Mouse (Mus musculus): ENCODE measurements at regions not wholly inside any gene's neighbourhood (a gene's known extent, or its start where the extent isn't known, plus 50 kb on each side); places are given as distances from the start of the nearest gene placed in this dataset.

GRCm38 (mm10) chr4:29183411-29183810 is 370.5 kb downstream of the Epha7 start:
- TF ChIP-seq CTCF (IDR thresholded peaks at IDR 0.05; ENCODE audit: low read depth, low read length) (no peak), POLR2A (IDR thresholded peaks at IDR 0.05; ENCODE audit: extremely low read depth, insufficient read depth, low read length) (no peak)
